Mouse (Mus musculus): ENCODE data around the gene Trim25.

- TF ChIP-seq CTCF (IDR thresholded peaks at IDR 0.05; ENCODE audit: borderline replicate concordance, insufficient read depth, low read length) (no peak), POLR2A (IDR thresholded peaks at IDR 0.05; ENCODE audit: low read depth, low read length) (no peak)
Observed at GRCm38 (mm10) chr11:89046021-89046420, 46.8 kb downstream of the Trim25 start.

Data from embryonic fibroblast, embryonic 13.5 days (primary cell).